Mouse (Mus musculus) lung, postnatal 25 days (tissue): ENCODE results near the gene AW549877.

Source experiments
- DNase-seq: peaks from one replicate; pipeline ENCODE4 v3.0.0; 2022; ENCODE audit warnings: low spot score

AW549877 gene

GRCm38 (mm10) chr15:3995448-3996266 is at the start of gene AW549877:
TSS of gene AW549877 (minus strand) at chr15:3995744.
- DNase-seq: peak; percentile 99

- peak; percentile 43 for DNase-seq
Measured at GRCm38 (mm10) chr15:4043032-4043471, 47.5 kb upstream of the AW549877 start.

- no peak for DNase-seq
Measured at GRCm38 (mm10) chr15:4042423-4042822, 46.9 kb upstream of the AW549877 start.

GRCm38 (mm10) chr15:4033168-4034004 is 37.8 kb upstream of the AW549877 start:
- DNase-seq: no peak

- DNase-seq: no peak
Measured at GRCm38 (mm10) chr15:4028960-4029359, 33.4 kb upstream of the AW549877 start.

GRCm38 (mm10) chr15:4028411-4028700 is 32.8 kb upstream of the AW549877 start:
- no peak for DNase-seq

- DNase-seq: no peak
Measured at GRCm38 (mm10) chr15:4027671-4028410, 32.3 kb upstream of the AW549877 start.

GRCm38 (mm10) chr15:4026831-4027584 is 31.5 kb upstream of the AW549877 start:
- peak; percentile 90 for DNase-seq

- DNase-seq: peak; percentile 93
Measured at GRCm38 (mm10) chr15:4026231-4026773, 30.8 kb upstream of the AW549877 start, which contains the start of gene Oxct1. TSS of gene Oxct1 (plus strand) at chr15:4026383.

GRCm38 (mm10) chr15:4025508-4025904 is 30.0 kb upstream of the AW549877 start:
- DNase-seq: no peak

GRCm38 (mm10) chr15:4024726-4025507 is 29.4 kb upstream of the AW549877 start:
- DNase-seq: no peak

GRCm38 (mm10) chr15:4023747-4024146 is 28.2 kb upstream of the AW549877 start:
- DNase-seq: no peak

- DNase-seq: no peak
Measured at GRCm38 (mm10) chr15:4020711-4021110, 25.2 kb upstream of the AW549877 start.

- no peak for DNase-seq
Measured at GRCm38 (mm10) chr15:4013873-4014272, 18.3 kb upstream of the AW549877 start.

GRCm38 (mm10) chr15:4000536-4000935 is 5.0 kb upstream of the AW549877 start:
- no peak for DNase-seq

GRCm38 (mm10) chr15:3999144-3999543 is 3.6 kb upstream of the AW549877 start:
- no peak for DNase-seq

GRCm38 (mm10) chr15:3996267-3997010 is 895 bp upstream of the AW549877 start:
- no peak for DNase-seq

- DNase-seq: no peak
Measured at GRCm38 (mm10) chr15:3994852-3995447, 594 bp downstream of the AW549877 start.

- peak; percentile 27 for DNase-seq
Measured at GRCm38 (mm10) chr15:3987981-3988380, 7.6 kb downstream of the AW549877 start.
